Mouse (Mus musculus) bone marrow macrophage, adult 2 months (primary cell): Measurements from ENCODE around the gene Slc25a44.
"Not testable (repeated sequence)": the region's sequence is repeated elsewhere in the genome, so short reads cannot be mapped to it uniquely, and the experiment has no call there.

Source experiments
- CTCF ChIP-seq: IDR thresholded peaks from 2 replicates; pipeline ENCODE4 v1.5.1; 2012; ENCODE audit warnings: low read depth, mild to moderate bottlenecking, low read length, moderate library complexity
- POLR2A ChIP-seq: IDR thresholded peaks from 2 replicates; pipeline ENCODE4 v1.6.1; 2012; ENCODE audit warnings: mild to moderate bottlenecking, low read depth, low read length, borderline replicate concordance

DNA sequence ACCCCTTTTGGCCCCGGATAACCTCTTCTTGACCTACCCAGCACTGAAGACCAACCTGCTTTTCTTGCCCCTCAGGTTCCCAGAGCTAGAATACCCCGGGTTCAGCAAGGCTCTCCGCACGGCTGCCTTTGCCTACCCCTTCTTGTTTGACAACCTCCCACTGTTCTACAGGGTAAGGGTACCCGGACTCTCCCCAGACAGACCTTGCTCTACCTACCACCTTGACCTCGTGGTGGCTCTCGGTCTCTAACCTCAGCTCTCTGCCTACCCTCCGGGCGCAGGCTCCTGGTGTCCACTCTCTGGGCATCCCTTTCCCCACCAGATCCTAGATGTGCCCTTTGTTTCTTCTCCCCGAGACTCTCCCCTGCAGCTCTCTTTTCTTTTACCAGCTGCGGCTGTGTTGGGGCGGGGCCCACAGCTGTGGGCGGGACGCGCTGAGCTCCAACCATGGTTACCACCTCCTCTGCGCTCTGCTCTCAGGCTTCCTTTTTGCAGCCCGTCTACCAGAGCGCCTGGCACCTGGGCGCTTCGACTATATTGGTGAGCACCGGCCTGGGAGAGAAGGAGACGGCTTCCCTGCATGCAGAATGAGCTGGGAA lies 58.0 kb downstream of the Slc25a44 start:
- TF ChIP-seq POLR2A, CTCF: not testable (repeated sequence)
